Mouse (Mus musculus) ES-E14 (cell line): Measurements from ENCODE around the gene Tsr3. TPM values are rescaled to one million over a fixed set of nuclear protein-coding genes. Genes with fewer than 3 reads are reported as not detected.
"Not testable (repeated sequence)": the region's sequence is repeated elsewhere in the genome, so short reads cannot be mapped to it uniquely, and the experiment has no call there.

Source experiments
- DNase-seq: peaks from one replicate; pipeline ENCODE4 v3.0.0-alpha.2; 2013; ENCODE audit warnings: low read depth, low spot score
- H3K27ac ChIP-seq: 2 replicates; pipeline ENCODE4 v1.5.1; 2012; ENCODE audit warnings: low read depth, mild to moderate bottlenecking, low read length, moderate library complexity, mixed read lengths; ENCODE audit not compliant: poor library complexity, insufficient read depth, severe bottlenecking
- H3K36me3 ChIP-seq: 2 replicates; pipeline ENCODE4 v1.6.1; 2012; ENCODE audit warnings: mild to moderate bottlenecking, low read length, moderate library complexity, mixed read lengths; ENCODE audit not compliant: control insufficient read depth, poor library complexity, insufficient read depth, severe bottlenecking
- H3K4me1 ChIP-seq, 2 experiments: fragments of 150-350 bp in 1 of 2; sonication (generic) in 1 of 2; 2 replicates each; pipeline ENCODE4 v1.6.1; 2012; ENCODE audit warnings: low read length in 2 of 2, mild to moderate bottlenecking in 1 of 2, mixed read lengths in 1 of 2; ENCODE audit not compliant: control insufficient read depth in 2 of 2, insufficient read depth in 2 of 2, poor library complexity in 1 of 2
- H3K4me3 ChIP-seq, 2 experiments: fragments of 150-350 bp in 1 of 2; sonication (generic) in 1 of 2; 2 replicates each; pipeline ENCODE4 v1.5.1; 2012; ENCODE audit warnings: low read length in 2 of 2, low read depth in 1 of 2, mild to moderate bottlenecking in 1 of 2, mixed read lengths in 1 of 2; ENCODE audit not compliant: insufficient read depth in 1 of 2, poor library complexity in 1 of 2, severe bottlenecking in 1 of 2
- H3K9ac ChIP-seq: 2 replicates; pipeline ENCODE4 v1.6.1; 2012; ENCODE audit warnings: low read depth, mild to moderate bottlenecking, low read length, mixed read lengths; ENCODE audit not compliant: poor library complexity, insufficient read depth, severe bottlenecking
- H3K9me3 ChIP-seq: fragments of 150-350 bp; sonication (generic); 2 replicates; pipeline ENCODE4 v1.6.1; 2012; ENCODE audit warnings: low read depth, mild to moderate bottlenecking, low read length; ENCODE audit not compliant: control insufficient read depth, insufficient read depth
- CHD2 ChIP-seq: IDR thresholded peaks from 2 replicates; pipeline ENCODE4 v1.6.1; 2014; ENCODE audit warnings: mild to moderate bottlenecking, low read depth, low read length, inconsistent platforms
- HCFC1 ChIP-seq: IDR thresholded peaks from 2 replicates; pipeline ENCODE4 v1.6.1; 2012; ENCODE audit warnings: low read length, inconsistent platforms, borderline replicate concordance; ENCODE audit not compliant: insufficient read depth
- MAFK ChIP-seq: IDR thresholded peaks from 2 replicates; pipeline ENCODE4 v1.6.1; 2014; ENCODE audit warnings: mild to moderate bottlenecking, low read depth, low read length, inconsistent platforms; ENCODE audit not compliant: insufficient read depth
- ZC3H11A ChIP-seq: IDR thresholded peaks from 2 replicates; pipeline ENCODE4 v1.6.1; 2012; ENCODE audit warnings: low read depth, mild to moderate bottlenecking, inconsistent platforms, low read length, borderline replicate concordance
- ZNF384 ChIP-seq: IDR thresholded peaks from 2 replicates; pipeline ENCODE4 v1.6.1; 2012; ENCODE audit warnings: low read depth, low read length, inconsistent platforms
- in situ Hi-C, 2 experiments: fragments of 600-800 bp; cut with MboI; formaldehyde crosslinking; loops; one replicate each; pipeline ENCODE4 v1.15.1; 2025; ENCODE audit warnings: low sequenced_read_pairs in 2 of 2, inconsistent platforms in 1 of 2; ENCODE audit not compliant: unreplicated experiment in 2 of 2
- total RNA-seq: library from RNA; depleted of rRNA; stranded (reverse); fragments of 300-350 nt; gene quantifications from 2 replicates; pipeline ENCODE4 v1.2.3, GENCODE M21; 2012

The Tsr3 gene
- total RNA-seq, 1 experiment: 34.9 TPM

DNA sequence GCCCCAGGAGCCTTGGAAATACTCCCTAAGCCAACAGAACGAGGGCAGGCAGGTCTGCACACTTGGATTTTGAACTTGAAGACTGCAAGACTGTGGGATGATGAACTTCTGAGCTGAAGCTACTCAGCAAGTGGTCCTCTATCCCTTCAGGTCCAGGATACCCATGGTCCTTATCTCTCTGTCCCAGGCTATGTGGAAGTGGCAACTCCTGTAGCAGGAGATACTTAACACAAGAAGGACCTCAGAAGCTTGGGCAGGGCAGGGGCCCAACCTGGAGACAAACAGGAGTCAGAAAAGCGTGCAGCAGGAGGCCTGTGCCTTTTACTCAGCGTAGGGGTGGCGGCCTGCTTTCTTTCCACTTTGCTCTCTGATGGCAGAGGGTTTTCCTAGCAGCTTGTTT, 14.3 kb upstream of the Tsr3 start:
- H3K9ac ChIP-seq: no peak overlapping the region
- DNase-seq: no peak
- TF ChIP-seq HCFC1 (no peak), CHD2 (no peak), ZC3H11A (no peak), ZNF384 (no peak), MAFK (no peak)
- H3K27ac ChIP-seq: no peak overlapping the region
- in situ Hi-C loops: no loop called here
- peaks cover 16% of the 10 kb centered on the region for H3K36me3 ChIP-seq
- no peaks in the 10 kb centered on the region for H3K9me3 ChIP-seq
- H3K4me1 ChIP-seq: peaks cover 2 to 8% of the 10 kb centered on the region in 2 experiments; a peak in 1 of 4 replicates
- no peak overlapping the region for H3K4me3 ChIP-seq

DNA sequence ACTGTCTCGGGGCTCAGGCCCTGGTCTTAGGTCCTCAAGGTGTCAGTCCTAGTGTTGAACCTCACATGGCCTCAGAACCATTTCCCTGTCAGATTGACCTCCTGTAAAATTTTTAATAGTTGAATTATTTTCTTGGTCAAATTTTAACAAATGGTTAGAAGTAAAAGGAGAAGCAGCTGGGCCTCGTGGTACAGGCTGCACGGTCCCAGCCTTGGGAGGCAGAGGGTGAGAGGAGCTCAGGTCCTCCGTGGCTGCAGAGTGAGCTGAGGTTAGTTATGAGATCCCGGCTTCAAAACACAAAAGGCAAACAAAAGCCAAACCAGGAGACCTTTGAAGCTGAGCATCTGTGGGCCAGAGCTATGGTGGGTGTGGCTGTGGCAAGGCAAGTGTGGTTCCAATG, 12.0 kb upstream of the Tsr3 start:
- Histone ChIP-seq H3K36me3 (peaks cover 25% of the 10 kb centered on the region), H3K9ac (no peak overlapping the region), H3K4me1 (peaks cover 0 to 4% of the 10 kb centered on the region in 2 experiments; a peak in 1 of 4 replicates), H3K27ac (no peak overlapping the region), H3K9me3 (no peaks in the 10 kb centered on the region), H3K4me3 (no peak overlapping the region)
- TF ChIP-seq ZNF384 (no peak), MAFK (no peak), ZC3H11A (no peak), HCFC1 (no peak), CHD2 (no peak)
- in situ Hi-C loops: no loop called here
- no peak for DNase-seq

DNA sequence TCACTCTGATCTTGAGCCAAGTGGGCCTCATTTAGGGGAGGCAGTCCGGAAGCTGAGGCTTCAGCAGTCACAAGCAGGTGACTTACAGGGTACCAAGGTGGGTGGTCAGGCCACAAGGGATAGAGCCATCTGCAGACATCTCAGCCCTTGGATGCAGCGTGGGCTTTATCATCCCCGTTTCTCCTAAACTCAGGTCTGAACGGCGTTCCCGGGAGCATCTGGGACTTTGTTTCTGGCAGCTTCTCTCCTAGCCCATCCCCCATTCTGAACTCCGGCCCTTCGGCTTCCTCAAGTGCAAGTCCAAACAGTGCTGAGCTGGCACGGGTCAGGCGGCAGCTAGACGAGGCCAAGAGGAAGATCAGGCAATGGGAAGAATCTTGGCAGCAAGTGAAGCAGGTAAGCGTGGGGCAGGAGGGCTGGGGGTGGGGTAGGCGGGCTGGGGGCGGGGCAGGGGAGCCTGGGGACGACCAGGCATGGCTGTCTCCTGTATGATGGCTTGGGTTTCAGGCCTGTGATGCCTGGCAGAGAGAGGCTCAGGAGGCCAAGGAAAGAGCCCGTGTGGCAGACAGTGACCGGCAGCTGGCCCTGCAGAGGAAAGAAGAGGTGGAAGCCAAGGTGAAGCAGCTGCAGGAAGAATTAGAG, 9.8 kb upstream of the Tsr3 start:
- peaks cover 29% of the 10 kb centered on the region for H3K36me3 ChIP-seq
- H3K27ac ChIP-seq, H3K9ac ChIP-seq, in situ Hi-C loops, H3K4me3 ChIP-seq, DNase-seq, H3K9me3 ChIP-seq, H3K4me1 ChIP-seq: not testable (repeated sequence)

DNA sequence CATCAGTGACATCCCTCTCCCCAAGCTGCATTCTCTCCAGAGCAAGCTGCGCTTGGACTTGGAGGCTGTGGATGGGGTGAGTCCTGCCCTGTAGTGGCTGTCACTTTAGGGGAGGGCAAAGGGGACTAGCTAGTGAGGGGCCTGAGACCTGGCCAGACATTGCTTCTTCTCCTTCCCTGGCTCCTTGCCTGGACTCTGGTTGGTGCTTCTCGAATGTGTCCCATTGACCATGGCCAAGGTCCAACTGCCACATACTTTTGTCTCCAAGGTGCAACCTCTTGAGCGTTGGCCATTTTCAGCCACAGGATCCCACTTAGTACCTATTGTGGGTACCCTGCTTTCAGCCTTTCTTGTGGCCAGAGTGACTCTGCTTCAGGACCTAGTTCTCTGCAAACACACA, 9.3 kb upstream of the Tsr3 start:
- Histone ChIP-seq H3K27ac (no peak overlapping the region), H3K4me1 (peaks cover 0 to 2% of the 10 kb centered on the region in 2 experiments; a peak in 1 of 4 replicates), H3K9me3 (no peaks in the 10 kb centered on the region), H3K36me3 (peaks cover 34% of the 10 kb centered on the region), H3K9ac (no peak overlapping the region), H3K4me3 (no peak overlapping the region)
- no peak for DNase-seq
- in situ Hi-C loops: no loop called here
- TF ChIP-seq ZC3H11A: no peak

DNA sequence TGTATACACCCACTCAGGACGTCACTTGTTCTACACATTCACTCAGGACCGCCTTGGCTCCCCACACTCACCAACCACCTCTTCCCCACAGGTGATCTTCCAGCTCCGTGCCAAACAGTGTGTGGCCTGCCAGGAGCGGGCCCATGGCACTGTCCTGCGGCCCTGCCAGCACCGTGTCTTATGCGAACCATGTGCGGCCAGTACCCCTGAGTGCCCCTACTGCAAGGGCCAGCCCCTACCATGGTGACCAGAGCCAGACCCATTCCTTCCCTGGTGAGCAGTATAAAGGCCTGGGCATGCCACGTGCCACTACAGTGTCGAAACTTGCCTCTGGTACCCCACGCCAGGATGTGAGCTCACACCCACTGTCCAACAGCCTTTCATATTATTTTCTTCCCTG, 8.3 kb upstream of the Tsr3 start:
- H3K4me3 ChIP-seq, in situ Hi-C loops, H3K27ac ChIP-seq, H3K4me1 ChIP-seq, H3K9ac ChIP-seq, H3K9me3 ChIP-seq, DNase-seq: not testable (repeated sequence)
- H3K36me3 ChIP-seq: peaks cover 33% of the 10 kb centered on the region
